Mouse (Mus musculus) brain, embryonic 14.5 days (tissue): ENCODE results near the gene Cd70.

ENCODE experiments used
- CTCF ChIP-seq: fragments of 200-500 bp; IDR thresholded peaks from 2 replicates; pipeline ENCODE4 v1.5.1; 2012; ENCODE audit warnings: inconsistent platforms, mild to moderate bottlenecking, moderate library complexity, borderline replicate concordance; ENCODE audit not compliant: insufficient read depth, insufficient read length; ENCODE audit errors: extremely low read depth
- POLR2A ChIP-seq: fragments of 200-500 bp; IDR thresholded peaks from 2 replicates; pipeline ENCODE4 v1.6.1; 2012; ENCODE audit warnings: mild to moderate bottlenecking, inconsistent platforms, borderline replicate concordance; ENCODE audit not compliant: poor library complexity, insufficient read depth, insufficient read length, severe bottlenecking; ENCODE audit errors: extremely low read depth

DNA sequence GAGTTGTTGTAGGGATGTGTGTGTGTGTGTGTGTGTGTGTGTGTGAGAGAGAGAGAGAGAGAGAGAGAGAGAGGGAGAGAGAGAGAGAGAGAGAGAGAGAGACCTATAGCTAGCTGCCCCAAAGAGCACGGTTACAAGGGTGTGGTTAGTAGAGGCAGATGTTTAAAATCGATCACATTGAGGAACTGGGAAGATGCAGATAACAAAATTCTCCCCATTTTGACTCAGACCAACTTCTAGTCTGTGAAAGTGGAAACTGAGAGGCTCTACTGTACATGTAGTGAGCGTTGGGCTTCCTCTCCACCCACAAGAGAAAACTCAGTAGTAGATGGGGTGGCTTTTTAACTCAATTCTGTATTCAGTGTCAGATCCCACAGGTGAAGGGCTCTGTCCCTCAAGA, 9.9 kb downstream of the Cd70 start:
- no peak for TF ChIP-seq POLR2A
- TF ChIP-seq CTCF = no peak
